Mouse (Mus musculus): Measurements from ENCODE around the gene 1700025G04Rik. TPM values are rescaled to one million over a fixed set of nuclear protein-coding genes. Genes with fewer than 3 reads are reported as not detected.

1700025G04Rik gene
- total and polyA plus RNA-seq, 3 experiments, result 1.5 to 19.5 (median 12.8) TPM

GRCm38 (mm10) chr1:151976850-151977249, 113.1 kb downstream of the 1700025G04Rik start:
- H3K4me2 ChIP-seq (ENCODE audit: insufficient read depth, low read depth, poor library complexity, severe bottlenecking), result no peak overlapping the region
- peaks cover 3 to 24% of the 10 kb centered on the region in 2 experiments; a peak in 2 of 4 replicates for H3K4me1 ChIP-seq (ENCODE audit: control insufficient read depth in 1 of 2, insufficient read depth in 2 of 2)
- no peaks in the 10 kb centered on the region for H3K79me2 ChIP-seq (replicated peaks; ENCODE audit: control insufficient read depth, extremely low read depth, insufficient read depth, poor library complexity, severe bottlenecking)
- no peak overlapping the region for H3K27ac ChIP-seq (ENCODE audit: insufficient read depth, low read depth)
- no peaks in the 10 kb centered on the region for H3K9me3 ChIP-seq (replicated peaks; ENCODE audit: low read length)
- in situ Hi-C loops (cut with MboI; ENCODE audit: low pct_ligation_motif_present, low pct_unique_long_range_greater_than_20kb, low sequenced_read_pairs) (no loop called here), dilution Hi-C loops (cut with MboI; ENCODE audit: extremely low pct_ligation_motif_present, extremely low pct_unique_long_range_greater_than_20kb, low sequenced_read_pairs) (no loop called here)
- H3K27me3 ChIP-seq (replicated peaks), result no peaks in the 10 kb centered on the region
- peaks cover 0 to 9% of the 10 kb centered on the region in 2 experiments for H3K36me3 ChIP-seq (replicated peaks in 1 of 2; ENCODE audit: control insufficient read depth in 1 of 2, insufficient read depth in 1 of 2, low read length in 1 of 2)
- no peak for TF ChIP-seq ZMIZ1 (IDR thresholded peaks at IDR 0.05; ENCODE audit: low read depth, low read length)
- no peak for TF ChIP-seq KAT2A (IDR thresholded peaks at IDR 0.05; ENCODE audit: insufficient replicate concordance, low read length)
- TF ChIP-seq POLR2A (IDR thresholded peaks at IDR 0.05; ENCODE audit: low read depth, low read length), result no peak
- TF ChIP-seq POLR2AphosphoS2 (IDR thresholded peaks at IDR 0.05; ENCODE audit: low read depth, low read length), result no peak
- TF ChIP-seq SMC3 (IDR thresholded peaks at IDR 0.05; ENCODE audit: low read depth, low read length), result no peak
- TF ChIP-seq RAD21 (IDR thresholded peaks at IDR 0.05; ENCODE audit: low read depth, low read length), result no peak
- TF ChIP-seq ZKSCAN1 (IDR thresholded peaks at IDR 0.05; ENCODE audit: borderline replicate concordance, low read depth, low read length), result no peak
- no peak for TF ChIP-seq SIN3A (IDR thresholded peaks at IDR 0.05; ENCODE audit: low read length)
- no peak for TF ChIP-seq CHD1 (IDR thresholded peaks at IDR 0.05; ENCODE audit: low read depth, low read length)
- no peak for TF ChIP-seq JUND (conservative IDR thresholded peaks at IDR 0.05; ENCODE audit: low read depth, low read length)
- TF ChIP-seq TCF12 (IDR thresholded peaks at IDR 0.05; ENCODE audit: low read depth, low read length), result no peak
- TF ChIP-seq ETS1 (conservative IDR thresholded peaks at IDR 0.05; ENCODE audit: low read depth, low read length), result no peak
- no peak for TF ChIP-seq ELF1 (IDR thresholded peaks at IDR 0.05; ENCODE audit: low read depth, low read length)
- TF ChIP-seq JUN (IDR thresholded peaks at IDR 0.05; ENCODE audit: insufficient read depth, low read depth, low read length), result no peak
- TF ChIP-seq ZNF384 (IDR thresholded peaks at IDR 0.05; ENCODE audit: low read depth, low read length), result no peak
- TF ChIP-seq HCFC1 (IDR thresholded peaks at IDR 0.05; ENCODE audit: low read depth, low read length), result no peak
- no peak for TF ChIP-seq MYC (IDR thresholded peaks at IDR 0.05; ENCODE audit: low read depth, low read length)
- TF ChIP-seq CTCF (conservative IDR thresholded peaks at IDR 0.05 in 1 of 2, IDR thresholded peaks at IDR 0.05 in 1 of 2; ENCODE audit: low read depth in 2 of 2, low read length in 2 of 2), result no peak
- no peak overlapping the region for H3K4me3 ChIP-seq (replicated peaks in 1 of 3; ENCODE audit: low read depth in 2 of 3, low read length in 2 of 3, poor library complexity in 1 of 3)
- H3K9ac ChIP-seq (ENCODE audit: insufficient read depth, low read depth), result no peak overlapping the region
- no peak for DNase-seq (ENCODE audit: extremely low read depth)

DNA sequence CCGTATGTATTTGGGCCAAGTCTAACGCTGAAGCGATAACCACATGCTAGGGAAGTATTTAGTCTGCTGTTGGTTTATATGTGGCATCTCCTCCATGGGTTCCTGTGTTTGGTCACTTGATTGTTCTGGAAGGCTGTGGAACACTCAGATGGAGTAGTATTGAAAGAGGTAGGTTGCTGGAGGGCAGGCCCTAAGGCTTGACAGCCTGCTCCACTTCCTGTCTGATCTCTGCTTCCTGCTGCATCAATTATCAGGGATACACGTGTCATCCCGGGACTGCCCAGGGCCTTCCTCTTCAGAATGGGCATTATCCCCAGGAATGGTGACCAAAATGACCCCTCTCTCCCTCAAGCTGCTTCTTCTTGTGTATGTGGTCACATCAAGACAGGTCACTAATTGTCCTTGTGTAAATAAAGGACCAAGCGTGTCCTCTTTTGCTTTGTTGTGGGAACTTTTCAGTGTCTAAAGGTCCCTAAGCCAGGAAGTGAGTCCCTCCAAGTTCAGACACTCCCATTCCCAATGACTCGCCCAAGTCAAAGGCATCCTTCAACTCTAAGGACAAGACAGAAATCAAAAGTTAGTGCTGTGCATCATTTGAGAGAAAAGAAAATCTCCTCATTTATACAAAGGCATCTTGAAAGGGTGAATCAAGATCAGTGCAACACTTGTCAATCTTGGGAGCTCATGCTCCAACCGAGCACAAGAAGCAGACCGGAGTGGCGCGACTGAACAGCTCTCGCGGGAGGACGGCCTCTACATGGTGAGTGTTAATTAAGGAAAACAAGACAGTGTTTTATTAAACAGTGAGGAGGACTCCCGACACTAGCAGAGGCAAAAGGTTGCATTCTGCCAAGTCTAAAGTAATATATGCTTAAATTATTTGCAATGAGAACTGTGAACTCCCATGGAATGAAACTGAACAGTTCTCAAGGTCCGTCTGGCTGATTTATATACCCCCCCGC, 114.2 kb downstream of the 1700025G04Rik start:
- dilution Hi-C loops (cut with MboI; ENCODE audit: extremely low pct_ligation_motif_present, extremely low pct_unique_long_range_greater_than_20kb, low sequenced_read_pairs) (no loop called here), in situ Hi-C loops (cut with MboI; ENCODE audit: low pct_ligation_motif_present, low pct_unique_long_range_greater_than_20kb, low sequenced_read_pairs) (no loop called here)
- no peak overlapping the region for H3K4me3 ChIP-seq (replicated peaks in 1 of 3; ENCODE audit: low read depth in 2 of 3, low read length in 2 of 3, poor library complexity in 1 of 3)
- H3K9ac ChIP-seq (ENCODE audit: insufficient read depth, low read depth), result no peak overlapping the region
- H3K27ac ChIP-seq (ENCODE audit: insufficient read depth, low read depth), result no peak overlapping the region
- H3K4me2 ChIP-seq (ENCODE audit: insufficient read depth, low read depth, poor library complexity, severe bottlenecking), result no peak overlapping the region
- no peak for DNase-seq (ENCODE audit: extremely low read depth)
- peaks cover 0 to 15% of the 10 kb centered on the region in 2 experiments; a peak in 2 of 4 replicates for H3K4me1 ChIP-seq (ENCODE audit: control insufficient read depth in 1 of 2, insufficient read depth in 2 of 2)
- no peaks in the 10 kb centered on the region for H3K27me3 ChIP-seq (replicated peaks)
- no peaks in the 10 kb centered on the region for H3K9me3 ChIP-seq (replicated peaks; ENCODE audit: low read length)
- H3K36me3 ChIP-seq (replicated peaks in 1 of 2; ENCODE audit: control insufficient read depth in 1 of 2, insufficient read depth in 1 of 2, low read length in 1 of 2), result peaks cover 0 to 9% of the 10 kb centered on the region in 2 experiments
- TF ChIP-seq CHD1 (IDR thresholded peaks at IDR 0.05; ENCODE audit: low read depth, low read length), result no peak
- TF ChIP-seq E2F4 (IDR thresholded peaks at IDR 0.05; ENCODE audit: insufficient replicate concordance, low read depth, low read length), result no peak
- no peak for TF ChIP-seq MAFK (IDR thresholded peaks at IDR 0.05; ENCODE audit: insufficient replicate concordance, low read length)
- TF ChIP-seq PAX5 (IDR thresholded peaks at IDR 0.05; ENCODE audit: low read length), result no peak
- TF ChIP-seq CHD2 (IDR thresholded peaks at IDR 0.05; ENCODE audit: low read length), result no peak
- no peak for TF ChIP-seq KAT2A (IDR thresholded peaks at IDR 0.05; ENCODE audit: insufficient replicate concordance, low read length)
- no peak for TF ChIP-seq POLR2A (IDR thresholded peaks at IDR 0.05; ENCODE audit: low read depth, low read length)
- no peak for TF ChIP-seq BHLHE40 (IDR thresholded peaks at IDR 0.05; ENCODE audit: low read depth, low read length)
- no peak for TF ChIP-seq MYC (IDR thresholded peaks at IDR 0.05; ENCODE audit: low read depth, low read length)
- no peak for TF ChIP-seq MEF2A (IDR thresholded peaks at IDR 0.05; ENCODE audit: borderline replicate concordance, low read depth, low read length)
- TF ChIP-seq RAD21 (IDR thresholded peaks at IDR 0.05; ENCODE audit: low read depth, low read length), result no peak
- no peak for TF ChIP-seq HCFC1 (IDR thresholded peaks at IDR 0.05; ENCODE audit: low read depth, low read length)
- no peak for TF ChIP-seq ETS1 (conservative IDR thresholded peaks at IDR 0.05; ENCODE audit: low read depth, low read length)
- no peak for TF ChIP-seq TBP (conservative IDR thresholded peaks at IDR 0.05; ENCODE audit: low read depth, low read length)
- no peaks in the 10 kb centered on the region for H3K79me2 ChIP-seq (replicated peaks; ENCODE audit: control insufficient read depth, extremely low read depth, insufficient read depth, poor library complexity, severe bottlenecking)
